Mouse (Mus musculus) heart, postnatal 10 days (tissue): ENCODE results near the gene Col13a1. TPM values are rescaled to one million over a fixed set of nuclear protein-coding genes. Genes with fewer than 3 reads are reported as not detected.

Experiments
- DNase-seq, 2 experiments: peaks; one replicate each; pipeline ENCODE4 v3.0.0; 2021
- intact Hi-C: fragments of 180-260 bp; cut with DNase I; formaldehyde crosslinking; loops from one replicate; pipeline ENCODE4 v1.15.1; 2025
- total RNA-seq, 2 experiments: library from RNA; stranded (reverse); gene quantifications; 2 replicates each; pipeline ENCODE4 v1.2.3; 2021

Col13a1 gene
- total RNA-seq, 2 experiments from 2014 or later: 1.8 to 1.9 TPM

GRCm38 (mm10) chr10:61972041-61972440, 6.9 kb downstream of the Col13a1 start:
- intact Hi-C loops: no loop called here
- no peak for DNase-seq

GRCm38 (mm10) chr10:61968003-61968553, 10.8 kb downstream of the Col13a1 start:
- intact Hi-C loops: no loop called here
- DNase-seq: peak in 1 of 2 experiments; percentile 27

GRCm38 (mm10) chr10:61967207-61967606, 11.7 kb downstream of the Col13a1 start:
- intact Hi-C loops: no loop called here

GRCm38 (mm10) chr10:61965386-61965841, 13.5 kb downstream of the Col13a1 start:
- intact Hi-C loops: no loop called here
- no peak for DNase-seq

More at GRCm38 (mm10) chr10:61967207-61967606, 11.7 kb downstream of the Col13a1 start:
- no peak for DNase-seq

- no peak for DNase-seq
- intact Hi-C loops: no loop called here
Measured at GRCm38 (mm10) chr10:61956718-61957117, 22.2 kb downstream of the Col13a1 start.

- no peak for DNase-seq
- intact Hi-C loops: no loop called here
Measured at GRCm38 (mm10) chr10:61953916-61954315, 25.0 kb downstream of the Col13a1 start.

- intact Hi-C loops: no loop called here
- DNase-seq: no peak
Measured at GRCm38 (mm10) chr10:61949542-61949941, 29.4 kb downstream of the Col13a1 start.

- intact Hi-C loops: no loop called here
- DNase-seq: no peak
Measured at GRCm38 (mm10) chr10:61944386-61944785, 34.5 kb downstream of the Col13a1 start.

GRCm38 (mm10) chr10:61943480-61943879, 35.4 kb downstream of the Col13a1 start:
- no peak for DNase-seq
- intact Hi-C loops: no loop called here

- no peak for DNase-seq
- intact Hi-C loops: no loop called here
Measured at GRCm38 (mm10) chr10:61942719-61943118, 36.2 kb downstream of the Col13a1 start.

- intact Hi-C loops: no loop called here
- DNase-seq: peak; percentile 21 to 25
Measured at GRCm38 (mm10) chr10:61936211-61937121, 42.4 kb downstream of the Col13a1 start.

GRCm38 (mm10) chr10:61931678-61932077, 47.2 kb downstream of the Col13a1 start:
- intact Hi-C loops: no loop called here
- no peak for DNase-seq

- intact Hi-C loops: no loop called here
- no peak for DNase-seq
Measured at GRCm38 (mm10) chr10:61929901-61930300, 49.0 kb downstream of the Col13a1 start.

GRCm38 (mm10) chr10:61928725-61929651, 49.9 kb downstream of the Col13a1 start:
- intact Hi-C loops: no loop called here
- DNase-seq: peak; percentile 27 to 41

- intact Hi-C loops: no loop called here
- DNase-seq: no peak
Measured at GRCm38 (mm10) chr10:61925691-61926090, 53.2 kb downstream of the Col13a1 start.

GRCm38 (mm10) chr10:61920655-61921365, 58.1 kb downstream of the Col13a1 start:
- peak; percentile 31 to 49 for DNase-seq
- intact Hi-C loops: no loop called here

GRCm38 (mm10) chr10:61919924-61920654, 58.8 kb downstream of the Col13a1 start:
- peak; percentile 32 to 53 for DNase-seq
- intact Hi-C loops: no loop called here

GRCm38 (mm10) chr10:61919496-61919895, 59.4 kb downstream of the Col13a1 start:
- peak; percentile 17 to 33 for DNase-seq
- intact Hi-C loops: no loop called here

- no peak for DNase-seq
- intact Hi-C loops: no loop called here
Measured at GRCm38 (mm10) chr10:61917066-61917465, 61.8 kb downstream of the Col13a1 start.
